Mouse (Mus musculus): ENCODE results near the gene Usp12.

DNA sequence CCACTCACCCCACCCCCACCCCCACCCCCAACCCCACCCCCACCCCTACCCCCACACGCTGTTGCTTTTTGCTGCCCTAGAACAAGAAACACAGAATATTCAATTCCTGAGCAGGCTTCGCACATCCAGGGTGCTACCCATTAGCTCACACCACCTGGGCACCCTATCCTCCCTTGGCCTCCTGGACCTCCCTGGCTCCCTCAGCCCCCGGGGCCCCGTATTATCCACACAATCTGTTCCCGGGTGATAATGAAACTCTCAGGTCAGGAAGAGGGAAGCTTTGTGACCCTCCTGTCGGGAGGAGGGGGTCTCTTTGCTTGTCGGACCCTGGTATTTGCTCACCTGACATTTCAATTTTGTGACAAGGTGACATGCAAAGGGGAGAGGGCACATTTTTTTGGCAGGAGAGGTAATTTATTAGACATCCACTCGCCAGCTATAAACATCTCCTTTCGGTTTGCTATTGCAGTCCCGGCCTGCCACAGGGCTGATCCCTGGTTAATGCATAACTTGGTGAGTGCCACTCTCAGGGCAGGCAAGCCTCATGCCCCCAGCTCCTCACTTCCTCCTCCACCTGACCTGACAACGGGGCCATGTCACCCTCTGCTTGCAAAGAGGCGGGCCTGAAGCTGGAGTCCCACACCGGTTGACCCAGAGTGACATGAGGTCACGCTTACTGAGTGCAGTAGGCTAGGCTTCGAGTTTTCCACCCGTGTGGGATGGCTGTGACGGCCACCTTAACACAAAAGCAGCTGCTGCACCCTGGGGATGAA is 107.1 kb downstream of the Usp12 start:
- TF ChIP-seq POLR2A (IDR thresholded peaks at IDR 0.05; ENCODE audit: extremely low read depth, insufficient read depth, low read length) (no peak), CTCF (IDR thresholded peaks at IDR 0.05; ENCODE audit: low read depth, low read length) (no peak)
